Mouse (Mus musculus) limb, embryonic 15.5 days (tissue): ENCODE data around the gene Methig1. TPM values are rescaled to one million over a fixed set of nuclear protein-coding genes. Genes with fewer than 3 reads are reported as not detected.
"Not testable (repeated sequence)": the region's sequence is repeated elsewhere in the genome, so short reads cannot be mapped to it uniquely, and the experiment has no call there.

Experiments used
- ATAC-seq: fragments of 200-750 bp; cut with Nextera tagmentation; 2 replicates; pipeline ENCODE4 v1.8.0; 2017; ENCODE audit warnings: low read depth, moderate TSS enrichment; ENCODE audit not compliant: insufficient number of reproducible peaks, low FRiP score, low TSS enrichment
- H3K27ac ChIP-seq: fragments of 300-500 bp; sonication (generic); 2 replicates; pipeline ENCODE4 v1.5.1; 2015; ENCODE audit warnings: moderate library complexity, mild to moderate bottlenecking, inconsistent platforms
- H3K27me3 ChIP-seq: fragments of 300-500 bp; sonication (generic); 2 replicates; pipeline ENCODE4 v1.6.1; 2015; ENCODE audit warnings: inconsistent platforms
- H3K36me3 ChIP-seq: fragments of 300-500 bp; sonication (generic); 2 replicates; pipeline ENCODE4 v1.6.1; 2015; ENCODE audit warnings: inconsistent platforms
- H3K4me1 ChIP-seq: fragments of 300-500 bp; sonication (generic); 2 replicates; pipeline ENCODE4 v1.6.1; 2015; ENCODE audit warnings: inconsistent platforms
- H3K4me2 ChIP-seq: fragments of 300-500 bp; sonication (generic); 2 replicates; pipeline ENCODE4 v1.6.1; 2015; ENCODE audit warnings: mild to moderate bottlenecking, inconsistent platforms
- H3K4me3 ChIP-seq: fragments of 300-500 bp; sonication (generic); 2 replicates; pipeline ENCODE4 v1.5.1; 2015; ENCODE audit warnings: mild to moderate bottlenecking, inconsistent platforms
- H3K9ac ChIP-seq: fragments of 300-500 bp; sonication (generic); 2 replicates; pipeline ENCODE4 v1.6.1; 2015; ENCODE audit warnings: inconsistent platforms
- H3K9me3 ChIP-seq: fragments of 300-500 bp; sonication (generic); 2 replicates; pipeline ENCODE4 v1.6.1; 2016; ENCODE audit warnings: inconsistent platforms
- WGBS: fragments of 180-500 bp; shearing (Covaris S2); methylation state at CpG from one replicate; pipeline ENCODE4 v1.1.7; 2015; 5-methylcytosine and 5-hydroxymethylcytosine counted together
- polyA plus RNA-seq: library from polyadenylated mRNA; unstranded; fragments of >200 nt; fragmentation: Nextera tagmentation; extraction: Ambion mirVana; gene quantifications from 2 replicates; pipeline ENCODE4 v1.2.1, GENCODE M21; 2015

Methig1 gene
- polyA plus RNA-seq, 1 experiment from 2014 or later = not detected

GRCm38 (mm10) chr15:100421059-100421757 lies 68.3 kb downstream of the Methig1 start:
- 34% methylated on average over 8 of the region's 8 CpGs for WGBS
- no peak for ATAC-seq

DNA sequence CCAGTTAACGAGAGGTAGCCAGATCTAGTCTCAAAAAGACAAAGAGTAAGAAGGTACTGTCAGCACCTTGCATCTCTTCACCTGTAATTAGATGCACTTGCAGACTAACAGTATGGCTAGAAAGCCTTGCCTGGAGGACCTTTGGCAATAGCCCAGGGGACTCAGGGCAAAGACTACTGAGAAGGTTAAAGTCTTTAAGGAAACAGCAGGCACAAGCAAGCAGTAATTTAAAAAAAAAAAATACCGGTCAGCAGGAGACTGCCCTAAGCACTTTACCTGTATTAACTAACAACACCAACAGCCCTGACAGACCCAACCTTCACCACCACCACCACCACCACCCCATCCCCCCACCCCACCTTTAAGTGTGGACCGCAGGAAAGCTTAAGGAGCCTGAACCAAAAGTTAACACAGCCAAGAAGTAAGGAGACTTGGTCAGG lies 68.8 kb downstream of the Methig1 start, which contains the start of gene Gm5475:
Gene Gm5475 (plus strand): TSS at position 390 of the 440 bp plus-strand sequence.
- H3K27ac ChIP-seq, H3K9me3 ChIP-seq, H3K36me3 ChIP-seq, ATAC-seq: not testable (repeated sequence)
- 25% methylated on average over 3 of the region's 3 CpGs for WGBS
- H3K4me2 ChIP-seq = peak within 1 kb of the TSS; percentile 95
- H3K4me1 ChIP-seq = peaks cover 48% of the 10 kb centered on the region
- peaks cover 13% of the 10 kb centered on the region; the same call in 1 of the 2 replicates for H3K27me3 ChIP-seq
- H3K4me3 ChIP-seq = peak within 1 kb of the TSS; percentile 89
- peak within 1 kb of the TSS; percentile 87 for H3K9ac ChIP-seq

More at GRCm38 (mm10) chr15:100421059-100421757, 68.3 kb downstream of the Methig1 start:
- Histone ChIP-seq H3K27me3 (peaks cover 13% of the 10 kb centered on the region; the same call in 1 of the 2 replicates), H3K4me2 (peak overlapping the region; percentile 95), H3K27ac (no peak overlapping the region), H3K4me3 (peak overlapping the region; percentile 89), H3K9me3 (no peaks in the 10 kb centered on the region), H3K36me3 (no peaks in the 10 kb centered on the region), H3K4me1 (peaks cover 52% of the 10 kb centered on the region), H3K9ac (no peak overlapping the region)

GRCm38 (mm10) chr15:100422476-100422875 lies 69.5 kb downstream of the Methig1 start:
- WGBS = under 1% methylated on average over 43 of the region's 44 CpGs
- H3K27me3 ChIP-seq = peaks cover 13% of the 10 kb centered on the region; the same call in 1 of the 2 replicates
- no peak overlapping the region for H3K27ac ChIP-seq
- H3K4me2 ChIP-seq = peak overlapping the region; percentile 95
- no peaks in the 10 kb centered on the region for H3K9me3 ChIP-seq
- no peak for ATAC-seq
- peak overlapping the region; percentile 87 for H3K9ac ChIP-seq
- H3K36me3 ChIP-seq = no peaks in the 10 kb centered on the region
- peak overlapping the region; percentile 89 for H3K4me3 ChIP-seq
- H3K4me1 ChIP-seq = peaks cover 44% of the 10 kb centered on the region

DNA sequence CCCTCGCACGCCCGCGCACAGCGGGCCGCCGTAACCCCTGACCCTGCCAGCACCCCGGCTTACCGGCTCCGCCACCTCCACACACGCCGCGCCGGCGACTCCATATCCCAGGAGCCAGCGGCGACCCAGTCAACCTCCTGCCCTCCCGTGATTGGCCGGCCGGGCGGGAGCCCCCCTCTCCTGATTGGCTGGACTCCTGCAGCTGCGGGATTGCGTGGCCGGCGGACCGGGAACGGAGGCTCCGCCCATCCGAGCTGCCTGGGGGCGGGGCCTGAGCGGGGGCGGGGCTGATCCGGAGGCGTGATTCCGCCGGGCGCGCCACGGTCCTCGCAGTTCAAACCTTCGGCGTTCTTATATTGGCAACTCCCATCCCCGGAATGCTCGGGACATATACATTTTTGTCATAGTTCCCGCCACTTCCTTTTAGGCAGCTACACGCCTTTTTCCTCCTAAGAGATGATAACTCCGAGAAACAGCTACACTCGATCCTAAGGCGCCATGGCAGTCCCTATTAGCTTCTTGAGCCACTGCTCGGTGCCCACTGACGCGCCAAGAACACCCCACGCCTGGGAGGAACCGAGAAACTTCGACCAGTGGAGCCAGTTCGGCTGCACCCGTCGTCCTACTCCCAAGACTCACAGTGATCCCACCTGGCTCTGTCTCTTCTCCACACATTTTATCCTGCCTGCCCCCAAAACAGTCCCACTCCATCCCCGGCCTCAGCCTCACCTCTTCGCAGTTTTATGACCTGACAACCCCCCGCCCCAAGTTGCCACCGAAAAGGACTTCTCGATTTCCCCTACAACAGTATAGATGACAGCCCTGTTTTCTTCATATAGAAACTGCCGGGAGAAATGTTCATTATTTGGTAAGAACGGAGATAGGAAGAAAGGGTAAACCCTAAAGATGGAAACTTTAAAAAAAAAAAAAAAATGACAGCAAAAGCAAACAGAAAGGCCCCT lies 70.2 kb downstream of the Methig1 start:
- Histone ChIP-seq H3K4me2 (peak overlapping the region; percentile 95), H3K9me3 (no peaks in the 10 kb centered on the region), H3K27me3 (peaks cover 13% of the 10 kb centered on the region; the same call in 1 of the 2 replicates), H3K27ac (no peak overlapping the region), H3K36me3 (no peaks in the 10 kb centered on the region), H3K4me3 (peak overlapping the region; percentile 89), H3K9ac (peak overlapping the region; percentile 87), H3K4me1 (peaks cover 39% of the 10 kb centered on the region)
- WGBS = under 1% methylated on average over 65 of the region's 65 CpGs
- peak; percentile 95 for ATAC-seq

- no peaks in the 10 kb centered on the region for H3K9me3 ChIP-seq
- no peak for ATAC-seq
- H3K27me3 ChIP-seq = peaks cover 13% of the 10 kb centered on the region; the same call in 1 of the 2 replicates
- H3K4me2 ChIP-seq = peak overlapping the region; percentile 95
- no peaks in the 10 kb centered on the region for H3K36me3 ChIP-seq
- H3K4me1 ChIP-seq = peaks cover 43% of the 10 kb centered on the region
- WGBS = 3% methylated on average over 14 of the region's 14 CpGs
- H3K27ac ChIP-seq = no peak overlapping the region
- peak overlapping the region; percentile 89 for H3K4me3 ChIP-seq
- H3K9ac ChIP-seq = 0 out of 2 replicates have a peak overlapping the region, but pooled peaks have one; percentile 26
These were observed 71.0 kb downstream of the Methig1 start for GRCm38 (mm10) chr15:100423916-100424315.

- 7% methylated on average over 17 of the region's 17 CpGs for WGBS
- Histone ChIP-seq H3K4me3 (peak within 1 kb of the TSS; percentile 89), H3K9ac (0 out of 2 replicates have a peak within 1 kb of the TSS, but pooled peaks have one; percentile 26), H3K4me1 (peaks cover 40% of the 10 kb centered on the region), H3K27ac (no peak within 1 kb of the TSS), H3K36me3 (no peaks in the 10 kb centered on the region), H3K27me3 (peaks cover 13% of the 10 kb centered on the region; the same call in 1 of the 2 replicates), H3K4me2 (peak within 1 kb of the TSS; percentile 95), H3K9me3 (no peaks in the 10 kb centered on the region)
- ATAC-seq = no peak
These were observed 71.6 kb downstream of the Methig1 start, which contains the start of gene Slc11a2 for GRCm38 (mm10) chr15:100424396-100425122. Slc11a2 (minus strand) TSS chr15:100425072.

GRCm38 (mm10) chr15:100428296-100428905 lies 75.5 kb downstream of the Methig1 start:
- Histone ChIP-seq H3K27ac (peak overlapping the region; percentile 24; the same call in 1 of the 2 replicates), H3K9me3 (no peaks in the 10 kb centered on the region), H3K36me3 (no peaks in the 10 kb centered on the region), H3K9ac (no peak overlapping the region), H3K4me1 (peaks cover 19% of the 10 kb centered on the region), H3K4me2 (no peak overlapping the region), H3K27me3 (peaks cover 13% of the 10 kb centered on the region; the same call in 1 of the 2 replicates), H3K4me3 (no peak overlapping the region)
- 49% methylated on average over 13 of the region's 13 CpGs for WGBS
- ATAC-seq = peak; percentile 30; the same call in 1 of the 2 replicates

DNA sequence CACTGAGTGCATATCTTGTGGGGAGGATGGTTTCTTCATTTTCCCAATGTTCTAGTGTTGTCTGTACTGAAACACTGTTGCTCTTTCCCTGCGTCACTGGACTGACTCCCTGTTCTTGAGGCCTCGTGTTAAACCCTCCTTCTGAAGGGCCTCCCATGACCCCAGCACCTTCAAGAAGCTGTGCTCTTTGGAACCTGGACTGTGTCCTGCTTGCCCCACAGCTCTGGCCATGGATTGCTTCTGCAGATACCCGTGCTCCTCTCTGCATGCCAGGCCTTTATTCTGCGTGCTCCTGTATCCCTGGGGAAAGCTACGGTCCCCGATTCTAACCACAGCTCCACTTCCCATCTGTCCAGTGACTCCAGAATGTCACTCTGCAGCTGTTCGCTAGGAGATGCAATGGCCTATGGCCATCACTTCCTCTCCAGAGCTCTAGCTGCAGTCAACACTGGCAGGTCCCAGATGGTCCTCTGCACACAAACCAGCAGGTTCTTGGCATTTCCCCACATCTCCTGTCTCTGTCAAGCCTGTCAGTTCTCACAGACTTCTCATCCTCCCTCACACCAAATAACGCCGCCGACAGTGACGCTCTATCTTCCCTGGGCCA lies 77.1 kb downstream of the Methig1 start:
- ATAC-seq = no peak
- H3K27me3 ChIP-seq = peaks cover 4% of the 10 kb centered on the region; the same call in 1 of the 2 replicates
- H3K36me3 ChIP-seq = no peaks in the 10 kb centered on the region
- no peak overlapping the region for H3K27ac ChIP-seq
- no peak overlapping the region for H3K4me3 ChIP-seq
- H3K9ac ChIP-seq = no peak overlapping the region
- H3K4me2 ChIP-seq = no peak overlapping the region
- H3K4me1 ChIP-seq = peaks cover 6% of the 10 kb centered on the region
- H3K9me3 ChIP-seq = no peaks in the 10 kb centered on the region
- 73% methylated on average over 11 of the region's 11 CpGs for WGBS

DNA sequence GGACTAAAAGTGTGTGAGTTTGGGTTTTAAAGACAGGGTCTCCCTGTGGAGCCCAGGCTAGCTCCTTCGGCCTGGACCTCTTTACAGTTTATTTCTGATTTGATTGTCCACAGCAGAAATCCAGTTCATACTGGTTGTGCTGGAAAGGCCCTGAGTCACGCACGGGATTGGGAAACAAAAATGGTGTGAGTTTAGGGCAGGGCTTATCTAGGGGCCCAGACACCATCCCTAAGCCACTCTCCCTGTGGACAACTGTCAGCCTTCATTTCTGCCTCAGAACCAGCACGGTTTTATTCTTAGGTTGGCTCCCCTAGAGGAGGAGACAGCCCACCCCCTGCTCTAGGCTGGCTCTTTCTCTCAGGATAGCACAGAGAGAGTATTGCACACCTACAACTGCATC lies 80.3 kb downstream of the Methig1 start:
- WGBS = 71% methylated on average over 4 of the region's 4 CpGs
- ATAC-seq = no peak

More for the DNA sequence above, 80.3 kb downstream of the Methig1 start:
- Histone ChIP-seq H3K27ac (no peak overlapping the region), H3K4me1 (peaks cover 4% of the 10 kb centered on the region), H3K4me3 (no peak overlapping the region), H3K9ac (no peak overlapping the region), H3K4me2 (no peak overlapping the region), H3K27me3 (no peaks in the 10 kb centered on the region), H3K9me3 (no peaks in the 10 kb centered on the region), H3K36me3 (no peaks in the 10 kb centered on the region)
